Mouse (Mus musculus): Measurements from ENCODE around the gene Nlrp3. TPM values are rescaled to one million over a fixed set of nuclear protein-coding genes. Genes with fewer than 3 reads are reported as not detected.

Gene Nlrp3
- polyA plus RNA-seq, 1 experiment from 2014 or later: 0.11 TPM

DNA sequence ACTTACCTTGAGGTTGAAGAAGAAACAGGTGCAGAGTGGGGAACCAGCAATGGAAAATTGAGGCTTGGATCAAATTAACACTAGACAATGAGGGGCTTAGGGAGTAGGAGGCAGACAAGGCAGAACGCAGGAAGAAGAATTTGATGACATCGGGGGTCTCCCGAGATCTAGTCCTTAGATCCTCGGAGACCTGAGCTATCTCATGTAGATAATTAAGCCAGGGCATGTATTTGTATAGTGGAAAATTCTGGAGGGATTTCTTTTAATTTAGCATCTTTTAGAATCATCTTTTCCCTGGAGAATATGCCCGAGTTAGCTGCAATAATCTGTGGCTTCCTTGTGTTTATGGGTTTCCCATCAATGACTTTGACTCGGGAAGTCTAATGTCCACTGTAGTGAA lies 51.8 kb downstream of the Nlrp3 start, which contains the start of gene Olfr223:
Olfr223 (minus strand) TSS at position 101 of the 400 bp plus-strand sequence.
- no peaks in the 10 kb centered on the region for H3K27me3 ChIP-seq (ENCODE audit: control insufficient read depth, insufficient read depth, low read length)
- DNase-seq (ENCODE audit: low spot score): no peak
- H3K9ac ChIP-seq: no peak within 1 kb of the TSS
- H3K4me3 ChIP-seq (replicated peaks; ENCODE audit: low read length): no peak within 1 kb of the TSS
- no peaks in the 10 kb centered on the region for H3K9me3 ChIP-seq (ENCODE audit: control insufficient read depth, low read length)
- no peak for ATAC-seq (ENCODE audit: low FRiP score)
- WGBS: 83% methylated on average over 6 of the region's 6 CpGs
- H3K27ac ChIP-seq: no peak within 1 kb of the TSS
- H3K36me3 ChIP-seq (replicated peaks; ENCODE audit: control insufficient read depth, insufficient read depth): no peaks in the 10 kb centered on the region
- H3K4me2 ChIP-seq (replicated peaks): no peak within 1 kb of the TSS
- no peaks in the 10 kb centered on the region for H3K4me1 ChIP-seq (replicated peaks; ENCODE audit: control insufficient read depth, insufficient read depth, low read length)

DNA sequence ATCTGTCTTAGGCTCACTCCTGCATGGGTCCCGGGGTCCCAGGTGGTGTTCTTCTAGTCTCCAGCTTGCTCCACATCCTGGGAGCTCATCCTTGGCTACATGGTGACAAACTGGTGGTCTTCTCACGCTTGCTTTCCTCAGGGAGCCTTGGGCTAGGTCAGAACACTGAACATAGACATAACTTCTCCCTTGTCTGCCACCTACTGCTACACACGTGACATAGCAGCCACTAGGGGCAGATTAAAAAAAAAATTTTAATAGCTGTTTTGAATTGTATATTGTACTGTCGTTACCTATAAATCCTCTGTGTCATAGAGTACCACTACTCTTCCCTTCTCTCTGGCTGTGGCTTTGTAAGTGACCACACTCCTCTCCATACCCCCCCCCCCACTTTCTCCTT lies 54.7 kb downstream of the Nlrp3 start:
- Histone ChIP-seq H3K4me1 (replicated peaks; ENCODE audit: control insufficient read depth, insufficient read depth, low read length) (no peaks in the 10 kb centered on the region), H3K27me3 (ENCODE audit: control insufficient read depth, insufficient read depth, low read length) (no peaks in the 10 kb centered on the region), H3K36me3 (replicated peaks; ENCODE audit: control insufficient read depth, insufficient read depth) (no peaks in the 10 kb centered on the region), H3K9ac (no peak overlapping the region), H3K9me3 (ENCODE audit: control insufficient read depth, low read length) (no peaks in the 10 kb centered on the region), H3K27ac (no peak overlapping the region), H3K4me3 (replicated peaks; ENCODE audit: low read length) (no peak overlapping the region), H3K4me2 (replicated peaks) (no peak overlapping the region)
- DNase-seq (ENCODE audit: low spot score) (no peak), ATAC-seq (ENCODE audit: low FRiP score) (no peak)
- WGBS: 53% methylated on average over 4 of the region's 4 CpGs

DNA sequence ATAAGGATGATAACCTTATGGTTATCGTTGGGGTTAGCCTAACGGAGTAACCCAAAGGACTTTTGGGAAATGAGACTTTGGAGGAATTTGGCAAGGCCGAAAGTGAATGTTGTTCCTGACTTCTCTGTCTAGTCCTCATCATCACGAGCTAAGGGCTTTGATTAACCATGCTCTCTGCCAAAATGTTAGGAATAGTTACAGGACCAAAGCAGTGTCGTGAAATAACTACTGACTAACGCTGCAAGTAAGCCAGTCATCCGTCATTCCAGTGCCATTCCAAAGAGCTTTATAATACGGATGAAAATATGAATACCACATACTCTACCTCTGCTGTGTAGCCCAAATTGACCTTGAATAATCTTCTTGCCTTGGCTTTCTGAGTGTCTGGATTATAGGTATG lies 55.6 kb downstream of the Nlrp3 start:
- H3K9me3 ChIP-seq (ENCODE audit: control insufficient read depth, low read length): no peaks in the 10 kb centered on the region
- H3K9ac ChIP-seq: no peak overlapping the region
- H3K4me3 ChIP-seq (replicated peaks; ENCODE audit: low read length): no peak overlapping the region
- H3K27ac ChIP-seq: no peak overlapping the region
- 89% methylated on average over 8 of the region's 8 CpGs for WGBS
- DNase-seq (ENCODE audit: low spot score) (no peak), ATAC-seq (ENCODE audit: low FRiP score) (no peak)
- H3K4me2 ChIP-seq (replicated peaks): no peak overlapping the region
- no peaks in the 10 kb centered on the region for H3K4me1 ChIP-seq (replicated peaks; ENCODE audit: control insufficient read depth, insufficient read depth, low read length)
- no peaks in the 10 kb centered on the region for H3K27me3 ChIP-seq (ENCODE audit: control insufficient read depth, insufficient read depth, low read length)
- H3K36me3 ChIP-seq (replicated peaks; ENCODE audit: control insufficient read depth, insufficient read depth): no peaks in the 10 kb centered on the region

GRCm38 (mm10) chr11:59599211-59599610 lies 57.8 kb downstream of the Nlrp3 start:
- H3K27me3 ChIP-seq (ENCODE audit: control insufficient read depth, insufficient read depth, low read length): no peaks in the 10 kb centered on the region
- no peaks in the 10 kb centered on the region for H3K9me3 ChIP-seq (ENCODE audit: control insufficient read depth, low read length)
- H3K4me2 ChIP-seq (replicated peaks): no peak overlapping the region
- H3K9ac ChIP-seq: no peak overlapping the region
- ATAC-seq (ENCODE audit: low FRiP score): no peak
- H3K36me3 ChIP-seq (replicated peaks; ENCODE audit: control insufficient read depth, insufficient read depth): no peaks in the 10 kb centered on the region
- no peak overlapping the region for H3K27ac ChIP-seq
- H3K4me3 ChIP-seq (replicated peaks; ENCODE audit: low read length): no peak overlapping the region
- H3K4me1 ChIP-seq (replicated peaks; ENCODE audit: control insufficient read depth, insufficient read depth, low read length): no peaks in the 10 kb centered on the region
- no peak for DNase-seq (ENCODE audit: low spot score)
- WGBS: 79% methylated on average over 7 of the region's 7 CpGs

- Histone ChIP-seq H3K9ac (no peak overlapping the region), H3K9me3 (ENCODE audit: control insufficient read depth, low read length) (no peaks in the 10 kb centered on the region), H3K4me2 (replicated peaks) (no peak overlapping the region), H3K4me3 (replicated peaks; ENCODE audit: low read length) (no peak overlapping the region), H3K27ac (no peak overlapping the region), H3K36me3 (replicated peaks; ENCODE audit: control insufficient read depth, insufficient read depth) (no peaks in the 10 kb centered on the region), H3K27me3 (ENCODE audit: control insufficient read depth, insufficient read depth, low read length) (no peaks in the 10 kb centered on the region), H3K4me1 (replicated peaks; ENCODE audit: control insufficient read depth, insufficient read depth, low read length) (no peaks in the 10 kb centered on the region)
- ATAC-seq (ENCODE audit: low FRiP score) (no peak), DNase-seq (ENCODE audit: low spot score) (no peak)
- WGBS: 97% methylated on average over 3 of the region's 3 CpGs
Measured at GRCm38 (mm10) chr11:59600872-59601271, 59.5 kb downstream of the Nlrp3 start.

DNA sequence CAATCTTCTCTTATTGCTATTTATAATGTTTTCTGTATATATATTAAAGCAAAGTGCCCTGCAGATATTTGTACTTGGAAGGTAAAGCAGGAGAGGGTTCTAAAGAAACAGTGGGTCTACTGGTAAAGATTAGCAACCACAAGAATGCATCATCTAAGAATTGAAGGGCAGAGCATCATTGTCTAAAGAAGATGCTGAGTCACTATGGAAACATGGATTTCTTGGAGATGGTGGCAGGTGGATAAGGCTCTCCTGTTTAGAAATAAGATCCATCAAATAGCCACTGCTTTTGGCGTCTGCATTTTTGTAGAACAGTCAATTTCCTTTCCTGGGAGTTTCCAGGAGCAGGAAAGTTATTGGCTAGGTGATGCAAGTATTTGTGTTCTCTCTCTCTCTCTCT lies 60.9 kb downstream of the Nlrp3 start:
- ATAC-seq (ENCODE audit: low FRiP score): no peak

DNA sequence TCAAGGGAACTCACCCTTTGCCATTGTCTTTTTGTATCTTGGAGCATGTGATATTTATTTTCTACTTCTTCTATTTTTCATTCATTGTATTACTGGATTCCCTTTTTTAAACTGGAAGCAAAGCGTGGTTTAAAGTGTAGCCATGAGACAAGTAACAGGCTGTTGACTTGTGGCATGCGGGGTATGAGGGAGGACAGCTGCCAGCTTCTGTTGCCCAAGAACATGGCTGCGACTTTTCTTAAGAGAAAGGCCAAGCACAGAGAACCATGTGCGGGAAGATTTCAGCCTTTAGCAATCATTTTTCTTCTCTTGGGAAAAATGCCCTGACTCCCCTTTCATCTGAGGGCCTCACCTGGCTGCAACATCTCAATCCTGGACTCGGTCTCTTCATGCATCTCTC lies 70.3 kb downstream of the Nlrp3 start:
- H3K27me3 ChIP-seq (ENCODE audit: control insufficient read depth, insufficient read depth, low read length): no peaks in the 10 kb centered on the region
- H3K4me2 ChIP-seq (replicated peaks): no peak overlapping the region
- H3K27ac ChIP-seq: no peak overlapping the region
- H3K4me3 ChIP-seq (replicated peaks; ENCODE audit: low read length): no peak overlapping the region
- no peak overlapping the region for H3K9ac ChIP-seq
- 88% methylated on average over 5 of the region's 5 CpGs for WGBS
- H3K9me3 ChIP-seq (ENCODE audit: control insufficient read depth, low read length): no peaks in the 10 kb centered on the region
- ATAC-seq (ENCODE audit: low FRiP score) (no peak), DNase-seq (ENCODE audit: low spot score) (no peak)
- H3K4me1 ChIP-seq (replicated peaks; ENCODE audit: control insufficient read depth, insufficient read depth, low read length): no peaks in the 10 kb centered on the region
- no peaks in the 10 kb centered on the region for H3K36me3 ChIP-seq (replicated peaks; ENCODE audit: control insufficient read depth, insufficient read depth)

More for the DNA sequence above, 60.9 kb downstream of the Nlrp3 start:
- Histone ChIP-seq H3K4me3 (replicated peaks; ENCODE audit: low read length) (no peak overlapping the region), H3K9ac (no peak overlapping the region), H3K9me3 (ENCODE audit: control insufficient read depth, low read length) (no peaks in the 10 kb centered on the region), H3K4me2 (replicated peaks) (no peak overlapping the region), H3K27me3 (ENCODE audit: control insufficient read depth, insufficient read depth, low read length) (no peaks in the 10 kb centered on the region), H3K27ac (no peak overlapping the region), H3K36me3 (replicated peaks; ENCODE audit: control insufficient read depth, insufficient read depth) (no peaks in the 10 kb centered on the region), H3K4me1 (replicated peaks; ENCODE audit: control insufficient read depth, insufficient read depth, low read length) (no peaks in the 10 kb centered on the region)
- 67% methylated on average over 1 of the region's 1 CpGs for whole genome bisulfite sequencing
- DNase-seq (ENCODE audit: low spot score): no peak

DNA sequence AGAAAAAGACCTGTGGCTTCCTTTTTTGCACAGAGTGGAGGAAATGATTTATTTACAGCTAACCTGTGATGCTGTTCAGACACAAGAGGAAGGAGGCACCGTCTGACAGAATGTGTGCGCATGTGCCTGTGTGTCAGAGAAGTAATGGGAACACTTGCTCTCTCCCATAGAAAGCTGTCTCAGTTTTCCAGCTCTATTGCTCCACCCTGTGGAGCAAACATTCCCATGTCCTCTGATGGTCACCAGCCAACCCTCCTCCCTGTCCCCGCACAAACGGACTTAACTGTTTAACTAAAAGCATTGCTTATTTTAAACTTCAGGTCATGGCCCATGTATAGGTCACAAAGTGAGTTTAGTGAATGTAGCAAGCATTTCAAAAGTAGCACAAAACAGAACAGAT lies 72.8 kb downstream of the Nlrp3 start:
- H3K4me2 ChIP-seq (replicated peaks): no peak overlapping the region
- no peaks in the 10 kb centered on the region for H3K9me3 ChIP-seq (ENCODE audit: control insufficient read depth, low read length)
- no peak for ATAC-seq (ENCODE audit: low FRiP score)
- no peak overlapping the region for H3K27ac ChIP-seq
- no peaks in the 10 kb centered on the region for H3K36me3 ChIP-seq (replicated peaks; ENCODE audit: control insufficient read depth, insufficient read depth)
- no peak overlapping the region for H3K9ac ChIP-seq
- H3K4me3 ChIP-seq (replicated peaks; ENCODE audit: low read length): no peak overlapping the region
- H3K27me3 ChIP-seq (ENCODE audit: control insufficient read depth, insufficient read depth, low read length): no peaks in the 10 kb centered on the region
- H3K4me1 ChIP-seq (replicated peaks; ENCODE audit: control insufficient read depth, insufficient read depth, low read length): no peaks in the 10 kb centered on the region
- WGBS: 56% methylated on average over 4 of the region's 4 CpGs
- peak; percentile 51 for DNase-seq (ENCODE audit: low spot score)

All from hindbrain, embryonic 14.5 days (tissue).